Mouse (Mus musculus) myocyte (in vitro differentiated cells): Measurements from ENCODE around the gene Ccdc38.

Experiments used
- E2F4 ChIP-seq: IDR thresholded peaks from one replicate; pipeline ENCODE4 v1.6.1; 2011; ENCODE audit warnings: mild to moderate bottlenecking, control low read depth, moderate library complexity; ENCODE audit not compliant: insufficient read depth
- MAX ChIP-seq: IDR thresholded peaks from one replicate; pipeline ENCODE4 v1.6.1; 2011; ENCODE audit warnings: low read depth, mild to moderate bottlenecking, control low read depth
- POLR2A ChIP-seq: IDR thresholded peaks from one replicate; pipeline ENCODE4 v1.6.1; 2011; ENCODE audit warnings: low read depth, mild to moderate bottlenecking, control low read depth, moderate library complexity; ENCODE audit not compliant: insufficient read length
- POLR2AphosphoS2 ChIP-seq: IDR thresholded peaks from one replicate; pipeline ENCODE4 v1.6.1; 2011; ENCODE audit warnings: low read depth, control low read depth; ENCODE audit not compliant: insufficient read length
- REST ChIP-seq: IDR thresholded peaks from one replicate; pipeline ENCODE4 v1.6.1; 2011; ENCODE audit warnings: mild to moderate bottlenecking, control low read depth, moderate library complexity; ENCODE audit not compliant: insufficient read depth, insufficient read length
- SRF ChIP-seq: IDR thresholded peaks from one replicate; pipeline ENCODE4 v1.6.1; 2011; ENCODE audit warnings: low read depth; ENCODE audit not compliant: control insufficient read depth, insufficient read length
- TCF12 ChIP-seq: IDR thresholded peaks from one replicate; pipeline ENCODE4 v1.6.1; 2011; ENCODE audit warnings: mild to moderate bottlenecking, control low read depth; ENCODE audit not compliant: poor library complexity, insufficient read depth, severe bottlenecking
- TCF3 ChIP-seq: IDR thresholded peaks from one replicate; pipeline ENCODE4 v1.6.1; 2011; ENCODE audit warnings: low read depth, control low read depth; ENCODE audit not compliant: insufficient read length
- USF1 ChIP-seq: IDR thresholded peaks from one replicate; pipeline ENCODE4 v1.6.1; 2011; ENCODE audit warnings: low read depth, mild to moderate bottlenecking, control low read depth, moderate library complexity

GRCm38 (mm10) chr10:93539775-93540430 is 529 bp upstream of the Ccdc38 start, which contains the start of gene Amdhd1:
- no peak for TF ChIP-seq POLR2A
- no peak for TF ChIP-seq MAX
- TF ChIP-seq TCF3, result no peak
- TF ChIP-seq USF1, result no peak
- no peak for TF ChIP-seq POLR2AphosphoS2
- TF ChIP-seq SRF, result no peak
- no peak for TF ChIP-seq TCF12
- no peak for TF ChIP-seq E2F4
- no peak for TF ChIP-seq REST
